Mouse (Mus musculus) heart, embryonic 13.5 days (tissue): ENCODE measurements around the gene Olfr1129. TPM values are rescaled to one million over a fixed set of nuclear protein-coding genes. Genes with fewer than 3 reads are reported as not detected.
"Not testable (repeated sequence)": the region's sequence is repeated elsewhere in the genome, so short reads cannot be mapped to it uniquely, and the experiment has no call there.

Experiments
- ATAC-seq: fragments of 200-750 bp; cut with Nextera tagmentation; 2 replicates; pipeline ENCODE4 v1.8.0; 2017; ENCODE audit warnings: moderate TSS enrichment; ENCODE audit not compliant: insufficient number of reproducible peaks, low FRiP score, low TSS enrichment; ENCODE audit errors: extremely low read depth
- H3K27ac ChIP-seq: fragments of 300-500 bp; sonication (generic); replicated peaks from 2 replicates; pipeline ENCODE4 v1.5.1; 2015; ENCODE audit warnings: moderate library complexity, mild to moderate bottlenecking, inconsistent platforms
- H3K27me3 ChIP-seq: fragments of 300-500 bp; sonication (generic); replicated peaks from 2 replicates; pipeline ENCODE4 v1.6.1; 2015; ENCODE audit warnings: mild to moderate bottlenecking, inconsistent platforms
- H3K36me3 ChIP-seq: fragments of 300-500 bp; sonication (generic); 2 replicates; pipeline ENCODE4 v1.6.1; 2015; ENCODE audit warnings: mild to moderate bottlenecking, inconsistent platforms
- H3K4me1 ChIP-seq: fragments of 300-500 bp; sonication (generic); 2 replicates; pipeline ENCODE4 v1.6.1; 2015; ENCODE audit warnings: inconsistent platforms
- H3K4me2 ChIP-seq: fragments of 300-500 bp; sonication (generic); 2 replicates; pipeline ENCODE4 v1.6.1; 2015; ENCODE audit warnings: inconsistent platforms, mild to moderate bottlenecking, moderate library complexity
- H3K4me3 ChIP-seq: fragments of 300-500 bp; sonication (generic); 2 replicates; pipeline ENCODE4 v1.5.1; 2015; ENCODE audit warnings: moderate library complexity, mild to moderate bottlenecking, inconsistent platforms
- H3K9ac ChIP-seq: fragments of 300-500 bp; sonication (generic); 2 replicates; pipeline ENCODE4 v1.6.1; 2015; ENCODE audit warnings: inconsistent platforms, mild to moderate bottlenecking, moderate library complexity
- H3K9me3 ChIP-seq: fragments of 300-500 bp; sonication (generic); 2 replicates; pipeline ENCODE4 v1.6.1; 2016; ENCODE audit warnings: inconsistent platforms
- WGBS: fragments of 180-500 bp; shearing (Covaris S2); methylation state at CpG from one replicate; pipeline ENCODE4 v1.1.7; 2015; ENCODE audit warnings: mixed read lengths; 5-methylcytosine and 5-hydroxymethylcytosine counted together
- polyA plus RNA-seq: library from polyadenylated mRNA; unstranded; fragments of >200 nt; fragmentation: Nextera tagmentation; extraction: Ambion mirVana; gene quantifications from 2 replicates; pipeline ENCODE4 v1.2.1, GENCODE M21; 2015

The Olfr1129 gene
- not detected in 2 replicates for polyA plus RNA-seq

DNA sequence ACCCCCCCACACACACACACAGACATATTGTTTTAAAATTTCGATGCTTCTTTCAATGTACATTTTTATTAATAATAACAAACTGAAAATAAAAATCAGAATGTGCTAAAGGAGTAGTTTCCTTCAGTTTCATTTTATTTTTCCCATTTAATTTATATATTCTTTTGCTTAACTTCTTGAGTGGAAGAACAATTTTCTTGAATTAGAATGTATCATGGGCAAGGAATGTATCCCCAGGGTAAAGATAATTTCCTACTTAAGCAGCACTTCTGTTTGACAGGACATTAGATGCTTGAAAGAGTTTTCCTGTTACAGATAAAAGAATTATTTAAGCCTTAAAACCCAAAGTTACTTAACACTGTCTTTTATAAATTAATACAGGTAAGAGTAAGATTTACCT lies at the start of gene Olfr1129:
Gene Olfr1129 (plus strand): TSS at position 301 of the 400 bp plus-strand sequence.
- H3K9me3 ChIP-seq, H3K36me3 ChIP-seq, H3K9ac ChIP-seq, ATAC-seq, H3K4me2 ChIP-seq, H3K27me3 ChIP-seq, H3K27ac ChIP-seq, H3K4me3 ChIP-seq, H3K4me1 ChIP-seq: not testable (repeated sequence)
- WGBS: 71% methylated on average over 1 of the region's 1 CpGs

DNA sequence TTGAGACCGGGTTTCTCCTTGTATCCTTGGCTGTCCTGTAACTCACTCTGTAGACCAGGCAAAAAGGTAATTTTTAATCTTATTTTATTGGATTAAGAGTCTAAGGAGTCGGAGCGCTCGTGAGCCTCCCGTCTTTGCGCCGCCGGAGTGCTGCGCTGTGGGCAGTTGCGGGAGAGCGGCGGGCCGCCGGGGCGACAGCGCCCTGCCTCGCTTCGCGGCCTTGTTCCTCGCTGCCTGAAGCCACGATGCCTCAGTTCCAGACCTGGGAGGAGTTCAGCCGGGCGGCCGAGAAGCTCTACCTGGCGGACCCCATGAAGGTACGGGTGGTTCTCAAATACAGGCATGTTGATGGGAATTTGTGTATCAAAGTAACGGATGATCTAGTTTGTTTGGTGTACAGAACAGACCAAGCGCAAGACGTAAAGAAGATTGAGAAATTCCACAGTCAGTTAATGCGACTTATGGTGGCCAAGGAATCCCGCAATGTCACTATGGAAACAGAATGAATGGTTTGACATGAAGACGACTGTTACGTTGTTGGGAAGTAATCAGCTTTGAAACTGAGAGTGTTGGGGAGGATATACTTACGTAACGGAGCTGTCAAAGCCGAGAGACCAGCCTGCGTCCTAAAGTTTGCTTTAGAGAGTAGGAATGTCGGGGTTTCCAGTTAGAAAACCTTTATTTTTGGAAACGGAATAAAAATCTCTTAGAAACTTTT lies 47.6 kb upstream of the Olfr1129 start:
- H3K4me2 ChIP-seq: peak overlapping the region; percentile 63
- not testable (repeated sequence) for H3K36me3 ChIP-seq, H3K9me3 ChIP-seq, H3K27ac ChIP-seq, ATAC-seq, H3K27me3 ChIP-seq, H3K4me1 ChIP-seq
- H3K4me3 ChIP-seq: peak overlapping the region; percentile 39
- WGBS: 27% methylated on average over 38 of the region's 39 CpGs
- 0 out of 2 replicates have a peak overlapping the region, but pooled peaks have one; percentile 50 for H3K9ac ChIP-seq

DNA sequence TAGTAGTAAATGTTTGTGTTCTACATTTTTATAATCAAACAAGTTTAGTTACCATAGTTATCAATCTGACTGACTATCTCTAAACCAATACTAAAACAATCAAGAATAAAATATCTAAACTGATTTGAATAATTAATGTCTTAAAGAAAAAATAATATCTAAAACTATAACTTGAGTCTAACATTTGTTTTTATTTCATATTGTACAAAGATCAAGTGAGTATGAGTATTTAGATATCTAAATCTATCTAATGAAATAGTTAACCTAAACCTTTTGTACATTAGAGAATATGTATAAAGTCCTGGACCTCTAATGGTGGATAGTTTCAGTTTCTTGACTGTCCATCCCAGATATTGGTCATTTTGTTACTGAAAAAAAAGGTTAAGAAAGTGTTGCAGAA lies 42.2 kb upstream of the Olfr1129 start, which contains the start of gene Olfr153:
Gene Olfr153 (plus strand): TSS at position 301 of the 400 bp plus-strand sequence.
- no peaks in the 10 kb centered on the region for H3K4me1 ChIP-seq
- H3K27me3 ChIP-seq: peaks cover 4% of the 10 kb centered on the region; the same call in 1 of the 2 replicates
- H3K27ac ChIP-seq: no peak within 1 kb of the TSS
- H3K9me3 ChIP-seq: no peaks in the 10 kb centered on the region
- H3K36me3 ChIP-seq: no peaks in the 10 kb centered on the region
- no peak within 1 kb of the TSS for H3K4me2 ChIP-seq
- H3K9ac ChIP-seq: no peak within 1 kb of the TSS
- no peak for ATAC-seq
- no peak within 1 kb of the TSS for H3K4me3 ChIP-seq

DNA sequence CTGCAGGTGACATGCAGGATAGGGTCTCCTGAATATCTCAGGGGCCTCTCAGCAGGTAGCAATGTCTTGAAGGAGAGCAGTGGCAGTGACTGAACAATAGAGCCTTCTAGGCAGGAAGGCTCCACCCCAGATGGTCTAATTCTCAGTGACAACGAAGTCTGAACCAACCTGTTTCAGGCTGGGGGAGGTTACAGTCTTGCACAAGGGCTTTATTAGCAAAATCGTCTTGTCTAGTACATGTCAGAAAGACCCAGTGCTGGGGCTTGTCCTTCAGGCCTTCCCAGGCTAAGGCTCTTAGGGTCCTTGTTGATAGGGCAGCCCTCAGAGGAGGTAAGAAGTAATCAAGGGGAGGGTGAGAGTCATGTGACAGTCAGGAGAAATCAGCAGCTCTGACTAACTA lies 38.9 kb upstream of the Olfr1129 start:
- no peak overlapping the region for H3K9ac ChIP-seq
- H3K4me1 ChIP-seq: no peaks in the 10 kb centered on the region
- no peak overlapping the region for H3K4me2 ChIP-seq
- no peak overlapping the region for H3K4me3 ChIP-seq
- H3K27ac ChIP-seq: no peak overlapping the region
- no peaks in the 10 kb centered on the region for H3K27me3 ChIP-seq
- H3K9me3 ChIP-seq: no peaks in the 10 kb centered on the region
- no peaks in the 10 kb centered on the region for H3K36me3 ChIP-seq
- no peak for ATAC-seq
- 55% methylated on average over 2 of the region's 2 CpGs for WGBS

DNA sequence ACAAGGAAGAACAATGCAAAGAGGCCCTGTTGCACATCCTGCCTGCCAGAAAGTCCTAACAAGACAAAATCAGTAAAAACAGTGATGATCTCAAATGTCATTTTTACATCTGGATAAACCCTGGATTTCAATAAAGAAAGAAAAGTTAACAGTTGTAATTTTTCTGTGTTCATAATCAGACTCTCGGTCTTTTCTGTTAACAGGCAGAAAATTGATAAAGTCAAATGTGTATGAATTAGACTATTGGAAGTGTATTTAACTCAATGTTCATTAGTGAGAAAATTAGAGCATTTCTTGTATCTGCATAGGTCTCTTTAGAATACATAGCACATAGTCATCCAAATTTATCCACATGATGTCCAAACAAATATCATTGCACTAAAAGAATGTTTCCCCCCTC lies 28.3 kb upstream of the Olfr1129 start, which contains the start of gene Olfr1128:
Gene Olfr1128 (minus strand): TSS at position 101 of the 400 bp plus-strand sequence.
- Histone ChIP-seq H3K4me3 (no peak within 1 kb of the TSS), H3K4me2 (no peak within 1 kb of the TSS), H3K36me3 (no peaks in the 10 kb centered on the region), H3K9ac (no peak within 1 kb of the TSS), H3K9me3 (no peaks in the 10 kb centered on the region), H3K4me1 (no peaks in the 10 kb centered on the region), H3K27ac (no peak within 1 kb of the TSS), H3K27me3 (no peaks in the 10 kb centered on the region)
- no peak for ATAC-seq
- 69% methylated on average over 1 of the region's 1 CpGs for WGBS

DNA sequence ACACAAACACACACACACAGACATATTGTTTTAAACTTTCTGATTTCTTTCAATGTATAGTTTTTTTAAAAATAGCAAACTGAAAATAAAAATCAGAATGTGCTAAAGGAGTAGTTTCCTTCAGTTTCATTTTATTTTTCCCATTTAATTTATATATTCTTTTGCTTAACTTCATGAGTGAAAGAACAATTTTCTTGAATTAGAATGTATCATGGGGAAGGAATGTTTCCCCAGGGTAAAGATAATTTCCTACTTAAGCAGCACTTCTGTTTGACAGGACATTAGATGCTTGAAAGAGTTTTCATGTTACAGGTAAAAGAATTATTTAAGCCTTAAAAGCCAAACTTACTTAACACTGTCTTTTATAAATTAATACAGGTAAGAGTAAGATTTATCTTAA lies 32.2 kb downstream of the Olfr1129 start, which contains the start of gene Olfr1130:
Gene Olfr1130 (plus strand): TSS at position 301 of the 400 bp plus-strand sequence.
- not testable (repeated sequence) for H3K4me1 ChIP-seq, H3K9me3 ChIP-seq, H3K27ac ChIP-seq, H3K27me3 ChIP-seq, ATAC-seq, H3K4me2 ChIP-seq, H3K36me3 ChIP-seq, H3K4me3 ChIP-seq, H3K9ac ChIP-seq

DNA sequence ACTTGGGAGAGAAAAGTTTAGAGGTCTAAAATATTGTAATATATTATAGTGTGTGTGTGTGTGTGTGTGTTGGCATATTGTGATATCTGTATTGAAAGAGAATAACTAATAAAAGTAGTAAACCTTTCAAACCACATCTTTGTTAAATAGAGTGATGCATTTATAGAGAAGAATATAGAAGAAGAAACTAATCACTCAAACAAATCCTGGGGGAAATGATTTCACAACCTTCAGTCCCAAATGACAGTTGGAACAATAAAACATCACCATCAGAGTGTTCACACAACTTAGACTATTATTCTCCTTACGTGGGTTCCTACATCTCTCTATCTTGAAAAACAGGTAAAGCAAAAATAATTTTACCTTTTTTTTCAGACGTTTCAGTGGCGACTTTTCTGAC lies 53.1 kb downstream of the Olfr1129 start, which contains the start of gene Olfr1131:
Gene Olfr1131 (plus strand): TSS at position 301 of the 400 bp plus-strand sequence.
- ATAC-seq: no peak
- Histone ChIP-seq H3K27ac (no peak within 1 kb of the TSS), H3K36me3 (no peaks in the 10 kb centered on the region), H3K9me3 (no peaks in the 10 kb centered on the region), H3K4me2 (no peak within 1 kb of the TSS), H3K27me3 (no peaks in the 10 kb centered on the region), H3K9ac (no peak within 1 kb of the TSS), H3K4me1 (no peaks in the 10 kb centered on the region), H3K4me3 (no peak within 1 kb of the TSS)
- WGBS: 54% methylated on average over 3 of the region's 3 CpGs

Other genes with a start within 250 kb of the Olfr1129 start
- not detected in 2 replicates for gene Olfr1120, start 219.1 kb upstream of the Olfr1129 start, polyA plus RNA-seq
- not detected in 2 replicates for gene Olfr1121, start 204.0 kb upstream of the Olfr1129 start, polyA plus RNA-seq
- gene Olfr1122, start 188.1 kb upstream of the Olfr1129 start, polyA plus RNA-seq: not detected in 2 replicates
- not detected in 2 replicates for gene Olfr1123, start 157.3 kb upstream of the Olfr1129 start, polyA plus RNA-seq
- gene Olfr1124, start 143.6 kb upstream of the Olfr1129 start, polyA plus RNA-seq: 0.05 and 0.08 TPM in 2 replicates
- not detected in 2 replicates for gene Olfr1126, start 119.9 kb upstream of the Olfr1129 start, polyA plus RNA-seq
- gene Pramel7, start 76.8 kb upstream of the Olfr1129 start, polyA plus RNA-seq: not detected in 2 replicates
- not detected in 2 replicates for gene Pramel6, start 67.3 kb upstream of the Olfr1129 start, polyA plus RNA-seq
- gene Olfr153, start 42.1 kb upstream of the Olfr1129 start, polyA plus RNA-seq: not detected in 2 replicates
- not detected in 2 replicates for gene Olfr1128, start 28.4 kb upstream of the Olfr1129 start, polyA plus RNA-seq
- not detected in 2 replicates for gene Olfr1130, start 32.3 kb downstream of the Olfr1129 start, polyA plus RNA-seq
- gene Olfr1131, start 53.2 kb downstream of the Olfr1129 start, polyA plus RNA-seq: not detected in 2 replicates
- not detected in 2 replicates for gene Olfr1132, start 63.6 kb downstream of the Olfr1129 start, polyA plus RNA-seq
- gene Olfr1133, start 73.5 kb downstream of the Olfr1129 start, polyA plus RNA-seq: not detected in 2 replicates
- not detected in 2 replicates for gene Olfr1134, start 84.6 kb downstream of the Olfr1129 start, polyA plus RNA-seq
- not detected in 2 replicates for gene Olfr1135, start 99.8 kb downstream of the Olfr1129 start, polyA plus RNA-seq
- gene Olfr1136, start 120.0 kb downstream of the Olfr1129 start, polyA plus RNA-seq: not detected in 2 replicates
- not detected in 2 replicates for gene Olfr1137, start 139.3 kb downstream of the Olfr1129 start, polyA plus RNA-seq
- gene Olfr1138, start 166.1 kb downstream of the Olfr1129 start, polyA plus RNA-seq: not detected in 2 replicates
- gene Olfr1140, start 169.8 kb downstream of the Olfr1129 start, polyA plus RNA-seq: not detected in 2 replicates
- gene Olfr1141, start 180.1 kb downstream of the Olfr1129 start, polyA plus RNA-seq: not detected in 2 replicates
- not detected in 2 replicates for gene Olfr152, start 205.6 kb downstream of the Olfr1129 start, polyA plus RNA-seq
- gene Olfr1143, start 226.7 kb downstream of the Olfr1129 start, polyA plus RNA-seq: not detected in 2 replicates
- gene Olfr1145, start 235.9 kb downstream of the Olfr1129 start, polyA plus RNA-seq: not detected in 2 replicates